Mouse (Mus musculus): ENCODE results near the gene Porcn.
A peak's percentile ranks its signal among the peaks of the same experiment; 100 is the strongest.

The Porcn gene

DNA sequence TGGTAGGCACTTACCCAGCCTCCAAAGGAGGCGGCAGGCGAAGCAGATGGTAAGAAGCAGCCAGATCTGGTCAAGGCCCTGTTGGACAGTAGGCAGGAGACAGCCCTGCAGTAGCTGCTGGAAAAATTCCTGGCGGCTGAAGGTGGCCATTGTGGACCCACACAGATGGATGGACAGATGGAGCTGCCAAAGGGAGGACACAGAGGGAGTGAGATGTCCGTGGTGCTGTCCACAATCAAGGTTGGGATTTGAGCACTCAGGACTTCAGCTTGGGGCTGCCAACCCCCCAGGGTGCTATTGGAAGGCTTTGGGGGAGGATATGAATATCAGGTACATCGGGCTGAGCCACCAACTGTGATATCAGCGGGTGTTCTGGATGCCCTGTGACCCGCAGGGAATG lies 774 bp downstream of the Porcn start:
- DNase-seq = no peak

DNA sequence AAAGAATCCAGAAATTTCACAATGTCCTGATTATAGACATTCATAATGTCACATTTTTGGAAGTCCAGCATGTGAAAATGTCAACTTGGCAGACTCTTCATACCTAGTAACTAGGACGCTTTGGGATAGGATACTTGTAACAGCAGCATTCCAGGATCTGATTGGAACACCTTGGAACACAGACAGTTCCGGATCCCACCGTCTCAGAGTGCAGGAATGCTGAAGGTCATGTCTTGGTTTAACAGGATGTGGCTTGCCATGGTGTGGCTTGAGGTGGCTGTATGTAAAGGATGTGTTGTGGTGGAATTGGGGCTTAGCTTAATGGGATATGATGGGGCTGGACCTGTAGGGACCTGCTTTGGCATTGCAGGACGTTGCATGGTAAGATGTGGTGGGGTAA lies 1.2 kb downstream of the Porcn start:
- no peak for DNase-seq

DNA sequence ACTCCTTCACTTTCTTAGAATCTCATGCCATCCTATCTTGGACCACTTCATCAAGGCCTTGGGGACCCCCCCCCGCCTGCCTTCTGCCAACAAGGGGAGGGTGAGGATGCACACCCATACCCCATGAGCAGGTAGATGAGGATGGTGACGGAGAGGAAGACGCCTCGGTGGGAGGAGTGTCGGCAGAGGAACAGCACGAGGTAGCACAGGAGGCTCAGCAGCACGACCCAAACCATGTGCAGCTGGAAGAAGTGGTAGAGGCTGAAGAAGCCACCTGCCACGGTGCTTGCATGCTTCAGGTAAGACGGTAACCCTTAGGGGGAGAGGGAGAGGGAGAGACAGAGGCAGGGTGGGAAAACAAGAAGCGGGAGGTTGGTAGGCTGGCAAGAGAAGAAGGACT lies 2.2 kb downstream of the Porcn start:
- no peak for DNase-seq

DNA sequence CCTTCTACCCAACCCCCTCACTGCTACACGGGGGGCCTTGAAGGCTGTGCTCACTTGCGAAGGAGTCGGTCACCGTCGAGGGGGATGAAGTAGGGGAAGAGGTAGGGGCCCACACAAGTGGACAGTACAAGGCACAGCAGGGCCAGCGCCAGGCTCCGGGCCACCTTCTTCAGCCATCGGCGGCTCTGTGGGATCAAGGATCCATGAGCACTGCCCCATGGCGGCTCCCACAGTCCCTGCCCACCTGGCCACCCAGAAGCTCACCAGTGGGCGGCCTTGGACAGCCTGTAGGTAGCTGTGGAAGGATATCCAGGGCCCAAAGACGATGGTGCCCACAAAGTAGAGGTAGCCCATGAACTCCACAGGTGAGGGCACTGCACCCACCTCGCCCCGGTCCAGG lies 3.2 kb downstream of the Porcn start:
- DNase-seq = no peak

DNA sequence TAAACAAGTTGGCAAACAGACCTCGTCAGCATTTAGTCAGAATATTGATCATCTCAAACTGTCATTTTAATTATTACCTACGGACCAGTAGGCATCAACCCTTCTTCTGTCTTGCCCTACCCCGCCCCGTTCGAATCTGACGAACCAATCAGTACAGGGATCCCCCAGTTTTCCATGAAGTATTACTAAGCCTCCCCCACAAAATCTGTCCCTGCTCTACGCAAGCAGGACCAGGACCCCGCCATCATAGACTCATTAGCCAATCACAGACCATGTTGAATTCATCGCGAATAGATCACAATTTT lies 13.0 kb downstream of the Porcn start, which contains the start of gene Ebp:
Ebp (minus strand) TSS at position 94 of the 305 bp plus-strand sequence.
- no peak for DNase-seq

DNA sequence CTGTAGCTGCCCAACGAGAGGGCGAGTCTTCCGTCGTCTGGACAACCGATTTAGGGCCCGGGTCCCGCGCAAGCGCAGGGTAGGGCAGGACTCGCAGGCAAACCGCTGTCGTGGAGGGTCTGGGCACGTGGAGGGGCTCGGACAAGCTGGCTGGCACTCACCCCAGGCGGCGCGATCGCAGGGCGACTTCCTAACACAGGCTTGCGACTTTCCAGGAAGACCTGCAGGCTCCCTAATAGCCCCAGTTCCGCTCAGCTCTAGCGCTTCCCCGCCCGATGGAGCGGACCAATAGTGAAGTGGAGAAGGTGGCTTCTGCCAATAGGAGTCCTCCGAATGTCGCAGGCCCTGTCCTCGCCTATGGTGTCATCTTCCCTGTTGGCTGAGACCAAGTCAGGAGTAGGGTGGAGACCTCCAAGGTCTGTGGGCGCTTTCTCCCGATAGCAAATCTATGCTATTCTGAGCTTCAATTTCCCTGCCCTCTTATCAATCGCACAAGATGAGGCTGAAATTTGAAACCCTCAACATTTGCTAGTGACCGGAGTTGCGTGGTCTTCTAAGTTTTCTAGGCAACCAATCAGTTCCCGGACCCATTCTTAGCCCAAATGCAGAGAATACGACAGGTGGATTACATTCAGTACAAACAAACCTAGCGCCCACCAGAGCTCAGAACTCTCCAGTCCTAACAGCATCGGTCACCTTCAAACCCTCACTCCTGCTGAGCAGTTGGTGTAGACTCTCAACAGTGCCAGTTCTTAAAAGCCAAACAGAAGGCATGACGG lies 13.5 kb downstream of the Porcn start:
- DNase-seq = peak; percentile 80 to 82

DNA sequence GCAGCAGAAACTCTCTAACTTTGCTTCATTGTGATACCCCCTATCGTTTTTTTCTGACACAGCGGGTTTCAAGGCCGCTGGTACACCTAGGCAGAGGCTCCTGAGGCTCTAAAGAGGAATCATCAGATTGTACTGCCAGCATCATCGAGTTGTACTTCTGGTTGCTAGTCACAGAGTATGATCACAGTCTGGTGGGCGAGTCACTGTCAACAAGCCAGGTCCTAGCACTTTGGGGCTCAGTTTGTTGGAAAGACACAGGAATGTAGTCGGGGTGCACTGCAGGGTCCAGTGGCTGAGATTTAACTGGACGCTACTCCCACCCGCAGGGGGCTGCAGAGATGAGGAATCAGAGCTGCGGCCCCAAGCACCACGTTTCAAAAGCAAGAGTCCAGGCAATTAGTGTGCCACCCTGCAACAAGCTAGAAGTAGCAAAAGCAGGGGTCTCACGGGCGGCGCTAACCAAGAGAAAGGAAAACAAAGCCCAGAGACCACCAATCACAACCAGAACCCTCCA lies 14.1 kb downstream of the Porcn start:
- no peak for DNase-seq

DNA sequence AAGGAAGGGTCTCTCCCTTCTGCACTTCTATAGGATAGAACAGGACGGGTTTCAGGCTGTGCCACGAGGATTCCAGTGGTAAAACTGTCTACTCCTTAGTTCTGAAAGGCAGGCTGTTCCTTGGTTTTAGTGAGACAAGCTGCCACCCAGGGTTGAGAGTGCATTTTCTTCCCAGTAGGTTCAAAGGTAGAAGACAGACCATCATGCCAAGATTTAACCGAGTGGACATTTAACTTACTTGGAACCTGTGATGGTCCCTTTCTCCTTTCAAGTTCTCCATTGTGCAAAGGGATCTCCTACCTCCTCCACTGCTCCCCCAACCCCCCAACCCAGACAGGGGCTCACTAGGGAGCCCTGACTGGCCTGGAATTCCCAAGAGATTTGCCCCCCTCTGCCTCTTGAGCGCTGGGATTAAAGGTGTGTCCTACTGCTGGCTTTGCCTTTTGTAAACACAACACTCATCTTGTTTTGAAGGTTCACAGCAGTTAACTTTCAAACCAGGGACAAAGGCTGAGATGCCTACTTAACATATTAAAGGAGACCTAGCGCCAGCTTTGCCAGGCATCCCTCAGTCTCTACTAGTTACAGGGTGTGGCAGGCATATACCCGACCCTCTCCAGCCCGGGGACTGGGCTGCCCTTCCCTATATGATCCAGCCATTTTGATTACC lies 23.3 kb downstream of the Porcn start:
- peak; percentile 28 to 33 for DNase-seq

DNA sequence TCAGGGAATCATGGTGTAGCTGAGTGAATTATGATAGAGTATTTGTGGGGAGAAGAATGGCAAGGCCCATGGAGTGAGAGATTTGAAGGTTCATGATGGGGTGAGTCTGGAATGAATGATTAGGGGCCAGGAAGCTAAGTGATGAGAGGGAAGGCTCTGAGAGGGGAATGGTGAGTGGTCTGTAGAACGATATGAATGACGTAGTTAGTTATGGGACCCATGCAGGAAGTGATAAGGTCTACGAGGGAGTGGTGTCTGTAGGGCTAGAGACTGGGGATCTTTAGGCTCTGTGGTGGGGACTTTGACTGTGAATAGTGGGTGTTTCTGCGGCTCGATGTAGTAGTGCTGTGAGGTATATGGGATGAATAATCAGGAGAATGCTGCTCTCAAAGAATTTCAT lies 26.7 kb downstream of the Porcn start:
- DNase-seq = no peak

DNA sequence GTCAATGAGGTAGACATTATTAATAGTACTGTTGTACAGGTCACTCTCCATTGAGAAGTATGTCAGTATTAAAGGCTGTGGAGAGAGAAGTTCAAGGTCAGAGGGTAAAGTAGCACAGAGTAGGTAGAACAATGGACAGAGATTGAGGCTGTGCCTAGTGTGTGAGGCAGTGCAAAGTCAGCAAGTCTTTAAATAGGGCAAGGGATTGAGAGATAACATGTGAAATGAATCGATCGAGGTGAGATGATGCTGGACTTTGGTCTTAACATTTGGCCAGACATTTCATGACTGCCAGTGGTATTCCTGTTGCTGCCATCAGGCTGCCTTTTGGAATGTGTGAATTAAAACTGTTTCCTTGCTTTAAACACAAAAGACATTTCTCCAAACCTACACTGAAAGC lies 27.5 kb downstream of the Porcn start:
- no peak for DNase-seq

DNA sequence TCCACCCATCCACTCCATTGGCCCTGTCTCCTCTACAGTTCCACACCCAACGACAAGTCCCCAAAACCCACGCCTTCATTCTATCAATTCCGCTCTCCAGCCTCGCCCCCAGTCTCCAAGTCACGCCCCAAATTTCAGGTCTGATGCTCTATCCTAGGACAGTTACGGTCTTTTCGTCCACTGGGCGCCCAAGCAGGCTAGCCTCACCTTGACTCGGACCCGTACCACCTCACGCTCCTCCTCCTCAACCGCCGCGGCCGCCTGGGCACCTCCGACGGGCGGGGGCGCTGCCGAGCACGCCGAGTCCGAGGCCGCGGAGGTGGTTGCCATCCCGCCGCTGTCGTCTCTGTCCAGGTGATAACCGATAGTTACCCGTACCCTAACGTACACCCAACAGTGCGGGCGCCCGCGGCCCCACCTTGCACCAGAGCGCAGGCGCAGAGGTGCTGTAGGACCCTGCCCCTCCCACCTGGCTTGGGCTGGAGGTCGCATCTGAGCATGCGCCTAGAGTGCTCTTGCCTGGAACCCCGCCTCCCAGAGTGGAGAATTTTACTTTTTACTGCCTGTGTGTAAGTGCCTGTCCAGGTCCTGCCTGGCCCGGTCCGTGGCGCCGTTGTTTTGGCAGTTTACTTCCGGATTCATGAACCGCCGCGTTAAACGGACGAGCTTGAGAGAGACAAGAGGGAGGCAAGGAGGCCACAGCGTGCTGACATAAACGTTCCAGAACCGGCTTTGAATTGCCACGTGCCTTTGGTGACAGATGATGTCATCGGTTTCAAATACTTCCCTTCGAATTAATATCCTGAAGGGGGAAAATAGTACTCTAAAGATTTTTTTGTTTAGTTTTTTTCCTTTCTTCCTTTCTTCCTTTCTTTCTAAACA lies 30.6 kb downstream of the Porcn start, which contains the start of gene Tbc1d25:
Tbc1d25 (minus strand) TSS at position 678 of the 882 bp plus-strand sequence.
- peak; percentile 90 to 92 for DNase-seq

DNA sequence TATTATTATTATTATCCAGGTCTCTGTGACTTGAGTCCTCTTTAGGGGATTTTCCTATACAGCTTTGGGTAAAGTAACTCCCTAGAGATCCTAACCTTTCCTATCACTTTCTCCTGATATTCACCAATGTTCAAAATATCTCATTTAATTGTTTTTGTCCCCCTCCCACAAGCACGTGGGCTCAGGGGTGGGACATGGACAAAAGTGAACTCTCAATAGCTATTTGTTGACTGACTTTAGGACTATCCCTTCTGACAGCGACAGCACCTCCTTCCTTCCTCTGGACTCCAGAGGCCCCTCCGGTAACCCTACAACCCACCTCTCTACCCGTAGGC lies 31.2 kb downstream of the Porcn start:
- no peak for DNase-seq

DNA sequence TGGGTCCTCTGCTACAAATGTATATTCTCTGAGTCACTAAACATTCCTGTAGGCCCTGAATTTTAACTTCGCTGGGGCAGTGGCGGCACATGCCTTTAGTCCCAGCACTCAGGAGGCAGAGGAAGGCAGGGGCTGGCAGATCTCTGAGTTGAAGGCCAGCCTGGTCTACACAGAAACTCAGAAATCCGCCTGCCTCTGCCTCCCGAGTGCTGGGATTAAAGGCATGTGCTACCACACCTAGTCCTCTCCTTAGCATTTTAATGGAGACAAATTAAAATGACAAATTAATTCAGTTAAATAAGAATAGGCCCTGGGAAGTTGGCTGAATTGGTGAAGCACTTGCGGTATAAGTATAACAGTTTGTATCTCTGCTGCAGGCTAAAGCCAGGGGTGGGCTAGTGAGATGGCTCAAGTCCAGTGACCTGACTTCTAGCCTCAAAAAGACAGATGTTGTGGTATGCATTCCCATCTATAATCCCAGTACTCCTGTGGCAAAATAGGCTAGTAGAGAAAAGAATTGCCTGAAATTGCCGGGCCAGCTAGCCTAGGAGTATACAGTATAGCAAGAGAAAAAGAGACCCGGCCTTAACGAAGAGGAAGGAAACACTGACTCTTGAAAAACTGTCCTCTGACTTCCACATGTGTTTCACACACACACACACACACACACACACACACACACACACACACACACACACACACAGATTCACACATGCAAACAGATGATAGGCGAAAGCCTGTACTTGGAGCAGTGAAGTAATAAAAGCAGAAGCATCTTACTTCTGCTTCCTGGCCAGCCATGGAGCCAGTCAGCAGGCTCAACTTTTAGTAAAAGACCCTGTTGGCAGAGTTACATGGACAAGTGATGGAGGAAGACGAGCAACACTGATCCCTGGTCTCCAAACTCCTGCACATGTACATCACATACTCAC lies 38.3 kb downstream of the Porcn start:
- DNase-seq = no peak

DNA sequence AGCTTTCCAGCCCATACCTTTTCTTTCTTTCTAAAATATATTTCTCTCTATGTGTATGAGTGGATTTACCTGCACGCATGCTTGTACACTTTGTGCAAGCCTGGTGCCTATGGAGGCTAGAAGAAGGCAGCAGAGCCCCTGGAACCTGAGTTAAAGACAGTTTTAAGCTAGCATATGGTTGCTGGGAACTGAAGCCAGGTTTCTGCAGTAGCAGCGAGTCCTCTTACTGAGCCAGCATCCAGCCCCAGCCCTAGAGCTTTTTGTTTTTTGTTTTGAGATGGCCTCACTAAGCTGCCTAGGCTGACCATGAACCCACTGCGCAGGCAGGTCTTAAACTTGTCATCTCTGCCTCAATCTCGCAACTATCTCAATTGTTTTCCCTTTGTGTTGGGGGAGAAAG lies 41.9 kb downstream of the Porcn start:
- DNase-seq = no peak

DNA sequence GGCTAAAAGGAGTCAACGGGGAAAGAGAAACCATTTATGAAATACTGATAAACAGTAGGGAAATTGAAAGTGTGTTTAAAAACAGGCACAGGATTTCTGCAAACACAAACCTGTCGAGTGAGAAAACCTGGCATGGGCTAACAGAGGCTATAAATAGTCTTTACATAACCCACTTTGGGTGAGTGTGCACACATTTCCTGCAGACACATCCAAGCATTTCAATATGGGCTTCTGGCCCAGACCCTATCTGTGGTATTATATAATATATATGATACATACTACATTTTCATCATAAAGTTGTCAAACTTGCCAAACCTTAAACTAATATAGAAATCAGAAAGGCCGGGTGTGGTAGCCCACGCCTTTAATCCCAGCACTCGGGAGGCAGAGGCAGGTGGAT lies 43.2 kb downstream of the Porcn start:
- no peak for DNase-seq

DNA sequence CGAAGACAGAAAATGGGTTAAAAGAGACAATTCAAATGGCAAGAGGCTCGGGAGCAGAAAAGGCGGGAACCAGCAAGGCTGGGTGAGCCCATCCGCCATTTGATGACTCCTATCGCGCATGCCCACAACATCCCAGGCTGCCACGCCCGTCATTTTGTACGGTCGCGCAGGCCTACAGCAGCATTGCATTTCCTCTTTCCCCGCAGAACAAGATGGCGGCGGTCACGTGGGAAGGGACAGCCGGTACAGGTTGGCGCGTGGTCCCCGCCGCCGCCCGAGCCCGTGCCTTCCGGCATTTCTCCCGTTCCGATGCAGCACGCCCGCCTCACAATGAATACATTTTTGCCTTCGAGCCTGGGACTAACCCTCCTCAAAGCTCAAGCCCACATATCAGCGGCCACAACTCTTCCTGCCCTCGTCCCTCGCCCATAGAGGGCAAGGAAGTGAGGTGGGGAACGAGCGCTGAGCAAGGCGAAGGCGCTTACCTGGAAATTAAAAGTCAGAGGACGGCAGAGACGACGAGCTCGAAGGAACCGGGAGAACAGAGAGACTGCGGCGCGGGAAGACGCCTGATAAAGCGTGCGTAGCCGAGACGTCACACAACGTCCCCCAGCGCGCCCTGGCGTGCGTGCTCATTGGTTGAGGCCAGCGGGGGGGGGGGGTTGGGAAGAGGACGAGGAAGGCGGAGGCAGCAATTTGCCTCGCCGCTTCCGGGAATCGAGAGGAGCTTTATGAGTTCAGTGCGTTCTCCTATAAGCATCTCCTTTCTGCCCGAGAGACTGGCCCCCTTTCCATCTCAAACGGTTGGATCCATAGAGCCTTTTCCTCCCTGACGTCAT lies 61.0 kb downstream of the Porcn start, which contains the start of gene Rbm3:
Rbm3 (minus strand) TSS at position 728 of the 839 bp plus-strand sequence.
- DNase-seq = peak; percentile 84 to 85

Data from kidney, adult 8-10 months (tissue).